Mouse (Mus musculus) cerebellum, postnatal 4 days (tissue): ENCODE results near the gene S100a9.

Experiments
- DNase-seq, 2 experiments: peaks; one replicate each; pipeline ENCODE4 v3.0.0; 2022; ENCODE audit warnings: low spot score in 2 of 2, mixed read lengths in 1 of 2

Gene S100a9

GRCm38 (mm10) chr3:90695613-90696012, at the start of gene S100a9:
TSS of gene S100a9 (minus strand) at chr3:90695721.
- no peak for DNase-seq

GRCm38 (mm10) chr3:90726606-90727005, 31.1 kb upstream of the S100a9 start, which contains the start of gene Pglyrp4:
TSS of gene Pglyrp4 (plus strand) at chr3:90726906.
- no peak for DNase-seq

GRCm38 (mm10) chr3:90709591-90710460, 14.3 kb upstream of the S100a9 start:
- DNase-seq, result peak; percentile 59 to 82

- DNase-seq, result peak in 1 of 2 experiments; percentile 7
Measured at GRCm38 (mm10) chr3:90708523-90709202, 13.1 kb upstream of the S100a9 start.

GRCm38 (mm10) chr3:90702244-90702643, 6.7 kb upstream of the S100a9 start:
- no peak for DNase-seq

- DNase-seq, result no peak
Measured at GRCm38 (mm10) chr3:90693496-90693895, 2.0 kb downstream of the S100a9 start.

- no peak for DNase-seq
Measured at GRCm38 (mm10) chr3:90686835-90687234, 8.7 kb downstream of the S100a9 start.

- DNase-seq, result no peak
Measured at GRCm38 (mm10) chr3:90683929-90684328, 11.6 kb downstream of the S100a9 start.

- DNase-seq, result no peak
Measured at GRCm38 (mm10) chr3:90678656-90679055, 16.9 kb downstream of the S100a9 start.

GRCm38 (mm10) chr3:90668846-90669245, 26.7 kb downstream of the S100a9 start, which contains the start of gene S100a8:
TSS of gene S100a8 (plus strand) at chr3:90668978.
- no peak for DNase-seq

- DNase-seq, result no peak
Measured at GRCm38 (mm10) chr3:90664219-90664618, 31.3 kb downstream of the S100a9 start.

GRCm38 (mm10) chr3:90659364-90660044, 36.0 kb downstream of the S100a9 start:
- no peak for DNase-seq

GRCm38 (mm10) chr3:90657405-90657804, 38.1 kb downstream of the S100a9 start:
- DNase-seq, result no peak

- DNase-seq, result no peak
Measured at GRCm38 (mm10) chr3:90653717-90654116, 41.8 kb downstream of the S100a9 start, which contains the start of gene S100a7a. TSS of gene S100a7a (plus strand) at chr3:90654017.

- DNase-seq, result peak; percentile 60 to 77
Measured at GRCm38 (mm10) chr3:90652878-90653508, 42.5 kb downstream of the S100a9 start.

- no peak for DNase-seq
Measured at GRCm38 (mm10) chr3:90649832-90650231, 45.7 kb downstream of the S100a9 start.

- no peak for DNase-seq
Measured at GRCm38 (mm10) chr3:90648981-90649380, 46.5 kb downstream of the S100a9 start.

- DNase-seq, result no peak
Measured at GRCm38 (mm10) chr3:90647291-90647690, 48.2 kb downstream of the S100a9 start.

- peak in 1 of 2 experiments; percentile 34 for DNase-seq
Measured at GRCm38 (mm10) chr3:90644220-90644619, 51.3 kb downstream of the S100a9 start.
